35 mouse cellular contexts compared by ENCODE assay signal in genomic region chr17:86908316-86908715, GRCm38 (mm10). TPM values are rescaled to one million over a fixed set of nuclear protein-coding genes. Genes with fewer than 3 reads are reported as not detected.
DNase-seq lines count a peak whose midpoint lies in the region; ATAC-seq lines count a peak whose summit lies in the region.
"Had no signal": no experiment of that assay in that cellular context is flagged by ENCODE, and none has a peak within 500 bp of the region (broad histone marks: within the 10 kb centered on the region; RNA-seq: fewer than 3 reads in every experiment).

No protein-coding gene starts in this region.

- H3K9me3 ChIP-seq in intestine, embryonic 14.5 days (ENCODE audit: control insufficient read depth, low read length), result no peaks in the 10 kb centered on the region
- H3K9me3 ChIP-seq in intestine, embryonic 15.5 days, result no peaks in the 10 kb centered on the region
- H3K9me3 ChIP-seq in limb, embryonic 10.5 days (replicated peaks), result no peaks in the 10 kb centered on the region
- H3K9me3 ChIP-seq: embryonic facial prominence, embryonic 13.5 days; forebrain, embryonic 12.5 days; hindbrain, embryonic 10.5 days; hindbrain, embryonic 15.5 days; limb, embryonic 12.5 days; megakaryocyte, embryonic 14.5 days; midbrain, embryonic 13.5 days had no signal

- H3K27ac ChIP-seq in intestine, embryonic 14.5 days (ENCODE audit: low read depth), result no peak overlapping the region
- H3K27ac ChIP-seq in intestine, embryonic 15.5 days, result no peak overlapping the region
- H3K27ac ChIP-seq in limb, embryonic 10.5 days, result no peak overlapping the region
- H3K27ac ChIP-seq: embryonic facial prominence, embryonic 13.5 days; forebrain, embryonic 12.5 days; hindbrain, embryonic 10.5 days; hindbrain, embryonic 15.5 days; kidney, postnatal 0 days; limb, embryonic 12.5 days; midbrain, embryonic 13.5 days had no signal

- H3K4me3 ChIP-seq in intestine, embryonic 14.5 days (ENCODE audit: low read depth, low read length), result no peak overlapping the region
- H3K4me3 ChIP-seq in intestine, embryonic 15.5 days (replicated peaks), result no peak overlapping the region
- H3K4me3 ChIP-seq in limb, embryonic 10.5 days, result no peak overlapping the region
- H3K4me3 ChIP-seq: embryonic facial prominence, embryonic 13.5 days; forebrain, embryonic 12.5 days; hindbrain, embryonic 10.5 days; hindbrain, embryonic 15.5 days; limb, embryonic 12.5 days; megakaryocyte, embryonic 14.5 days; midbrain, embryonic 13.5 days had no signal

- no peaks in the 10 kb centered on the region for H3K36me3 ChIP-seq in intestine, embryonic 14.5 days (ENCODE audit: control insufficient read depth, insufficient read depth, low read length)
- H3K36me3 ChIP-seq in intestine, embryonic 15.5 days, result no peaks in the 10 kb centered on the region
- H3K36me3 ChIP-seq in limb, embryonic 10.5 days, result no peaks in the 10 kb centered on the region
- H3K36me3 ChIP-seq: embryonic facial prominence, embryonic 13.5 days; forebrain, embryonic 12.5 days; hindbrain, embryonic 10.5 days; hindbrain, embryonic 15.5 days; limb, embryonic 12.5 days; midbrain, embryonic 13.5 days had no signal

- H3K27me3 ChIP-seq in intestine, embryonic 14.5 days (replicated peaks; ENCODE audit: control insufficient read depth, insufficient read depth, low read length), result no peaks in the 10 kb centered on the region; the same call in 1 of the 2 replicates
- no peaks in the 10 kb centered on the region; the same call in 1 of the 2 replicates for H3K27me3 ChIP-seq in intestine, embryonic 15.5 days (replicated peaks)
- peaks cover 21% of the 10 kb centered on the region; the same call in 1 of the 2 replicates for H3K27me3 ChIP-seq in limb, embryonic 10.5 days (ENCODE audit: low read depth, poor library complexity, severe bottlenecking)
- H3K27me3 ChIP-seq: CH12.LX; hindbrain, embryonic 15.5 days had no signal

- 56% methylated on average over 8 of the region's 8 CpGs for WGBS in intestine, embryonic 14.5 days
- 64% methylated on average over 8 of the region's 8 CpGs for WGBS in intestine, embryonic 15.5 days
- WGBS in limb, embryonic 10.5 days, result 72% methylated on average over 8 of the region's 8 CpGs

- H3K9ac ChIP-seq in intestine, embryonic 14.5 days (ENCODE audit: low read length), result no peak overlapping the region
- H3K9ac ChIP-seq in intestine, embryonic 15.5 days, result no peak overlapping the region
- H3K9ac ChIP-seq: embryonic facial prominence, embryonic 13.5 days; forebrain, embryonic 12.5 days; hindbrain, embryonic 15.5 days; limb, embryonic 12.5 days; liver, postnatal 0 days; midbrain, embryonic 13.5 days had no signal

- peak; percentile 42 for DNase-seq in intestine, embryonic 14.5 days (ENCODE audit: low spot score)
- peak; percentile 12 to 52 for DNase-seq in urinary bladder, postnatal 4 days (ENCODE audit: low spot score in 2 of 2)
- no peak for DNase-seq in urinary bladder, postnatal 36 days (ENCODE audit: low spot score in 2 of 2)
- peak; percentile 26 for DNase-seq in limb, embryonic 10.5 days (ENCODE audit: low spot score)
- DNase-seq in thymus, postnatal 4 days, result no peak
- DNase-seq: adrenal gland, adult 2 months; adrenal gland, postnatal 36 days; cerebellum, adult 18-20 months; cerebellum, postnatal 10 days; gastrocnemius, postnatal 25 days; heart, adult 18-20 months; heart, postnatal 14 days; kidney, adult 2 months; kidney, postnatal 4 days; liver, postnatal 0 days; lung, postnatal 4 days had no signal

- ATAC-seq in intestine, embryonic 14.5 days (replicated peaks; ENCODE audit: low FRiP score, low TSS enrichment, low read depth), result no peak
- no peak for ATAC-seq in intestine, embryonic 15.5 days
- ATAC-seq: activated CD4-positive, CD25-positive, alpha-beta regulatory T cell, adult 4 months; inflammation-experienced regulatory T-cells, adult 6 months; liver, postnatal 0 days; lung, postnatal 0 days; midbrain, embryonic 13.5 days had no signal

- H3K4me2 ChIP-seq in intestine, embryonic 14.5 days (ENCODE audit: low read length), result no peak overlapping the region
- no peak overlapping the region for H3K4me2 ChIP-seq in intestine, embryonic 15.5 days (replicated peaks)
- H3K4me2 ChIP-seq: embryonic facial prominence, embryonic 13.5 days; forebrain, embryonic 12.5 days; hindbrain, embryonic 15.5 days; limb, embryonic 12.5 days; midbrain, embryonic 13.5 days had no signal

- peaks cover 13% of the 10 kb centered on the region for H3K4me1 ChIP-seq in intestine, embryonic 14.5 days (replicated peaks; ENCODE audit: control insufficient read depth, insufficient read depth, low read length)
- H3K4me1 ChIP-seq in intestine, embryonic 15.5 days (replicated peaks), result peaks cover 8% of the 10 kb centered on the region; the same call in 1 of the 2 replicates
- peaks cover 31% of the 10 kb centered on the region for H3K4me1 ChIP-seq in limb, embryonic 10.5 days

RNA-seq across cellular contexts. Expression of gene Tmem247, which starts 8.8 kb away (rescaled TPM):
- not detected in 2 replicates for polyA plus RNA-seq in intestine, embryonic 14.5 days (2014; fragmentation: Nextera tagmentation; extraction: Ambion mirVana)
- polyA plus RNA-seq in intestine, embryonic 15.5 days (2015; fragmentation: Nextera tagmentation; extraction: Ambion mirVana), result not detected in 2 replicates
- not detected in 2 replicates for polyA plus RNA-seq in limb, embryonic 10.5 days (2016; fragmentation: Nextera tagmentation; extraction: Ambion mirVana)
- polyA plus RNA-seq: activated CD4-positive, CD25-positive, alpha-beta regulatory T cell, adult 4 months; adrenal gland, adult 2 months; brain, embryonic 14.5 days; C2C12; cortical plate, adult 2 months; embryonic facial prominence, embryonic 13.5 days; forebrain, embryonic 12.5 days; heart, embryonic 14.5 days; hindbrain, embryonic 10.5 days; hindbrain, embryonic 15.5 days; inflammation-experienced regulatory T-cells, adult 6 months; kidney, adult 2 months; kidney, postnatal 0 days; limb, embryonic 12.5 days; liver, adult 2 months; liver, postnatal 0 days; lung, postnatal 0 days; midbrain, embryonic 13.5 days; neural tube, embryonic 14.5 days had no signal

RNA-seq across cellular contexts. Expression of gene Atp6v1e2, which starts 39.4 kb away (rescaled TPM):
- polyA plus RNA-seq in intestine, embryonic 14.5 days (2014; fragmentation: Nextera tagmentation; extraction: Ambion mirVana), result not detected in 2 replicates
- polyA plus RNA-seq in intestine, embryonic 15.5 days (2015; fragmentation: Nextera tagmentation; extraction: Ambion mirVana), result not detected in 2 replicates
- polyA plus RNA-seq in limb, embryonic 10.5 days (2016; fragmentation: Nextera tagmentation; extraction: Ambion mirVana), result not detected in 2 replicates
- polyA plus RNA-seq: activated CD4-positive, CD25-positive, alpha-beta regulatory T cell, adult 4 months; adrenal gland, adult 2 months; brain, embryonic 14.5 days; C2C12; cortical plate, adult 2 months; embryonic facial prominence, embryonic 13.5 days; forebrain, embryonic 12.5 days; heart, embryonic 14.5 days; hindbrain, embryonic 10.5 days; inflammation-experienced regulatory T-cells, adult 6 months; kidney, adult 2 months; kidney, postnatal 0 days; limb, embryonic 12.5 days; liver, adult 2 months; liver, postnatal 0 days; lung, postnatal 0 days; midbrain, embryonic 13.5 days; neural tube, embryonic 14.5 days had no signal

RNA-seq across cellular contexts. Expression of gene Rhoq, which starts 54.6 kb away (rescaled TPM):
- polyA plus RNA-seq in intestine, embryonic 14.5 days (2014; fragmentation: Nextera tagmentation; extraction: Ambion mirVana), result 18.6 and 18.7 TPM in 2 replicates
- 11.2 and 11.6 TPM in 2 replicates for polyA plus RNA-seq in intestine, embryonic 15.5 days (2015; fragmentation: Nextera tagmentation; extraction: Ambion mirVana)
- 10.5 and 13.3 TPM in 2 replicates for polyA plus RNA-seq in limb, embryonic 10.5 days (2016; fragmentation: Nextera tagmentation; extraction: Ambion mirVana)

Comparison
In these comparisons a context has a peak if more than half of its experiments do, and no peak if none do; other contexts are left out.
1. DNase-seq: peak in intestine, embryonic 14.5 days (single experiment), urinary bladder, postnatal 4 days (2 of 2) and limb, embryonic 10.5 days (single experiment); none in urinary bladder, postnatal 36 days (0 of 2) and thymus, postnatal 4 days (single experiment).